Mouse (Mus musculus) G1E (cell line): ENCODE results near the gene Hunk.

ENCODE experiments used
- CTCF ChIP-seq: IDR thresholded peaks from 2 replicates; pipeline ENCODE4 v1.5.1; 2012; ENCODE audit warnings: low read depth, low read length, inconsistent platforms, mixed read lengths
- GATA1 ChIP-seq: IDR thresholded peaks from 2 replicates; pipeline ENCODE4 v1.6.1; 2012; ENCODE audit warnings: borderline replicate concordance, low read length, inconsistent platforms, mixed read lengths
- GATA2 ChIP-seq: IDR thresholded peaks from 2 replicates; pipeline ENCODE4 v1.6.1; 2012; ENCODE audit warnings: low read depth, low read length, inconsistent platforms, borderline replicate concordance
- TAL1 ChIP-seq: conservative IDR thresholded peaks from 2 replicates; pipeline ENCODE4 v1.6.1; 2012; ENCODE audit warnings: low read depth, low read length, inconsistent platforms, mixed read lengths

DNA sequence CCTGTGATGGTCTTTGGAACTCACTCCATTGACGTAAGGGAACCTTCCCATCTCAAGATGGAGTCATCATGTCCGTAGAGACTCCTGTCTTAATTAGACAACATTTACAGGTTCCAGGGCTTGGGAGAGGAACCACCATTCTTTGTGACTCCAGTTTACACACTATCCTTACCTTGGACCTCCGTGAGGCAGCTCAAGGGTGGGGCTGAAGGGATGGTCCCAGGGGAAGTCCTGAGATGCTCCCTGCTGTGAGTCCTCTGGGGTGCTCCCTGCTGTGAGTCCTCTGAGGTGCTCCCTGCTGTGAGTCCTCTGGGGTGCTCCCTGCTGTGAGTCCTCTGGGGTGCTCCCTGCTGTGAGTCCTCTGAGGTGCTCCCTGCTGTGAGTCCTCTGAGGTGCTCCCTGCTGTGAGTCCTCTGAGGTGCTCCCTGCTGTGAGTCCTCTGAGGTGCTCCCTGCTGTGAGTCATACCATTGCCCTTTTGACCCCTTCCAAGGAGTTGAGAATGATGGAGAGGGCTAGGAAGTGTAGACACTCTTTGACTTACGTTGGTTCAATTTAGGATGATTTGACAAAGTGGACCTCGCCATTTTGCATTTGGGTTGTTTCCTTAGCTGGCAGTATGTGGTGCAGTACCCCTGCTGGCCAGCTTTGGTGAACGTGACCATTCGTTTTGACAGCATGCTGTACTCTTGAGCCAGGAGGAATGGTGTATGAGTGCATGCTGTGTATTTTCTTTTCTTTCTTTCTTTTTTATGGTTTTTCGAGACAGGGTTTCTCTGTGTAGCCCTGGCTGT, 42.2 kb downstream of the Hunk start:
- no peak for TF ChIP-seq CTCF
- TF ChIP-seq TAL1: no peak
- no peak for TF ChIP-seq GATA1
- TF ChIP-seq GATA2: no peak
